Mouse (Mus musculus) heart, embryonic 13.5 days (tissue): Measurements from ENCODE around the gene Pglyrp1. TPM values are rescaled to one million over a fixed set of nuclear protein-coding genes. Genes with fewer than 3 reads are reported as not detected.

Experiments used
- polyA plus RNA-seq: library from polyadenylated mRNA; unstranded; fragments of >200 nt; fragmentation: Nextera tagmentation; extraction: Ambion mirVana; gene quantifications from 2 replicates; pipeline ENCODE4 v1.2.1, GENCODE M21; 2015

The Pglyrp1 gene
- polyA plus RNA-seq, 1 experiment from 2014 or later: 1.2 TPM

Other genes starting within 250 kb of the Pglyrp1 start
- not detected in 2 replicates for gene Psg21, start 214.6 kb upstream of the Pglyrp1 start, polyA plus RNA-seq
- not detected in 2 replicates for gene Psg20, start 185.1 kb upstream of the Pglyrp1 start, polyA plus RNA-seq
- gene Psg22, start 153.2 kb upstream of the Pglyrp1 start, polyA plus RNA-seq: 0.10 TPM in 1 of 2 replicates, not detected in the other
- not detected in 2 replicates for gene Psg19, start 72.8 kb upstream of the Pglyrp1 start, polyA plus RNA-seq
- 0.09 TPM in 1 of 2 replicates, not detected in the other for gene Psg17, start 49.7 kb upstream of the Pglyrp1 start, polyA plus RNA-seq
- 0.16 and 0.18 TPM in 2 replicates for gene Mill2, start 31.4 kb upstream of the Pglyrp1 start, polyA plus RNA-seq
- gene Ccdc61, start 39.1 kb downstream of the Pglyrp1 start, polyA plus RNA-seq: 18.2 and 23.0 TPM in 2 replicates
- 0.52 and 0.60 TPM in 2 replicates for gene Nova2, start 54.6 kb downstream of the Pglyrp1 start, polyA plus RNA-seq
- not detected in 2 replicates for gene Nanos2, start 116.1 kb downstream of the Pglyrp1 start, polyA plus RNA-seq
- 1.8 and 1.9 TPM in 2 replicates for gene Mypop, start 119.9 kb downstream of the Pglyrp1 start, polyA plus RNA-seq
- 12.4 and 12.7 TPM in 2 replicates for gene Irf2bp1, start 132.7 kb downstream of the Pglyrp1 start, polyA plus RNA-seq
- 0.25 and 1.2 TPM in 2 replicates for gene Foxa3, start 152.2 kb downstream of the Pglyrp1 start, polyA plus RNA-seq
- 24.8 TPM in 2 replicates for gene Sympk, start 153.0 kb downstream of the Pglyrp1 start, polyA plus RNA-seq
- gene Rsph6a, start 183.4 kb downstream of the Pglyrp1 start, polyA plus RNA-seq: not detected in 2 replicates
- 11.3 and 13.9 TPM in 2 replicates for gene Dmwd, start 204.9 kb downstream of the Pglyrp1 start, polyA plus RNA-seq
- gene Dmpk, start 212.5 kb downstream of the Pglyrp1 start, polyA plus RNA-seq: 19.3 and 20.0 TPM in 2 replicates
- gene Six5, start 223.3 kb downstream of the Pglyrp1 start, polyA plus RNA-seq: 5.9 and 6.0 TPM in 2 replicates
- 1.2 and 2.1 TPM in 2 replicates for gene Gm4969, start 247.0 kb downstream of the Pglyrp1 start, polyA plus RNA-seq
- 8.0 and 8.6 TPM in 2 replicates for gene Fbxo46, start 248.5 kb downstream of the Pglyrp1 start, polyA plus RNA-seq